Mouse (Mus musculus): ENCODE results near the gene Supt20.

GRCm38 (mm10) chr3:54708972-54709371 lies 16.4 kb downstream of the Supt20 start:
- TF ChIP-seq GATA1 (IDR thresholded peaks at IDR 0.05; ENCODE audit: low read length) = no peak
- no peak for TF ChIP-seq TAL1 (IDR thresholded peaks at IDR 0.05; ENCODE audit: low read length)
